Mouse (Mus musculus): ENCODE results near the gene Dda1.

- TF ChIP-seq TAL1 (IDR thresholded peaks at IDR 0.05; ENCODE audit: low read length), result no peak
- no peak for TF ChIP-seq GATA1 (IDR thresholded peaks at IDR 0.05; ENCODE audit: low read length)
Measured at GRCm38 (mm10) chr8:71462786-71463185, 6.2 kb upstream of the Dda1 start.

All from erythroblast, embryonic 14.5 days (primary cell).